Mouse (Mus musculus): ENCODE measurements at regions not wholly inside any gene's neighbourhood (a gene's known extent, or its start where the extent isn't known, plus 50 kb on each side); places are given as distances from the start of the nearest gene placed in this dataset.

DNA sequence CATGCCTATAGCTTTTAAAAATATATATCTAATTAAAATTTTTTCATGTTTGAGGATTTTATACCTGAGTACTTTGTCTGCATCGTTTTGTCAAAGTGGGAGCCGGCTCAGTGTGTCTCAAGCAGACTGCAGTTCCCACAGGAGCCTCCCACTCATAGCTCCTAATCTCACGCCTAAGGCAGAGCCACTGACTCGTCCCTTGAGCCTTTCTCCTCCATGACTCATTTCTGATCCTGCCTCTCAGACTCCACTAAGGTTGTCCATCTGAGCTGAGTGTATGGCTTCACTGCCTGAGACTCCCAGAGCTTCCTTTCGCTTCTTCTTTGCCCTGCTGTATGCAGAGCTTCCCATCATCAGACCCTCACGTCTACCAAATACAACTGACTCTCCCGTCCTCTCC lies 98.8 kb downstream of the Efnb2 start:
- no peak for DNase-seq (ENCODE audit: low spot score in 2 of 2)

DNA sequence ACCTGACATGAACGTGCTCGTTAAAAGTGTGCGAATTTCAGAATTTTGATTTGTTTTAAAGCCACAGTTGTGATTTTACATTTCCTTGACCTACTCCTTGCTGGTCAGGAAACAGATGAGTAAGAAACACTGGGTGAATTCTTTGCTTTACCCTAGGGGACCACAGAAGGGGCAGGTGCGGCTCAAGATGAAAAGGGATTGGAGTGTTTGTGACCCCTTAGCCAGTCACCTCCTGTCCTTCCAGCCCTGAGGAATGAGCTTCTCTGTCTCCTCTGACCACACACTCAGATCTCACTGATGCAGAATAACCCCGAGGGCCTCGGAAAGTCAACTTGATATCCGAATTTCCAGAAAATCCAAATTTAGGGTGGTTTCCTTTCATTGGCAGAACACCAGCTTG lies 103.0 kb downstream of the Efnb2 start:
- no peak for DNase-seq (ENCODE audit: low spot score in 2 of 2)

DNA sequence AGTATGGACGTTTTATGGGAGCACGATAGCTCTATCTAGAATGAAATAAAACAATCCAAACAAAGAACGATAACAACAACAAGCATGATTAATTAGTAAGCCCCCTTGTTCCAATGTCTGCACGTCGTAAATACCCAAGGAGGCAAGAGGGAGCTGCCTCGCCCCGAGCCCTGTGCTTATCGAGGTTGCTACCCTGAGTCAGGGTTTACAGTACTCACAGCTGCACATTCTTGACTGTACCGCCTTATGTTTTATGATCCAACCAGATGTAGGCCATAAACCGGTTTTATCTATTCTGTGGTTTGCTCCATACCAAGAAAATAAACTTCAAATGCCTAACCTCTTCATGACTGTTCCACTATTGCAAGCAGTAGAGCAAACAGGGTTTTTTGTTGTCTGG lies 104.9 kb downstream of the Efnb2 start:
- no peak for DNase-seq (ENCODE audit: low spot score in 2 of 2)

DNA sequence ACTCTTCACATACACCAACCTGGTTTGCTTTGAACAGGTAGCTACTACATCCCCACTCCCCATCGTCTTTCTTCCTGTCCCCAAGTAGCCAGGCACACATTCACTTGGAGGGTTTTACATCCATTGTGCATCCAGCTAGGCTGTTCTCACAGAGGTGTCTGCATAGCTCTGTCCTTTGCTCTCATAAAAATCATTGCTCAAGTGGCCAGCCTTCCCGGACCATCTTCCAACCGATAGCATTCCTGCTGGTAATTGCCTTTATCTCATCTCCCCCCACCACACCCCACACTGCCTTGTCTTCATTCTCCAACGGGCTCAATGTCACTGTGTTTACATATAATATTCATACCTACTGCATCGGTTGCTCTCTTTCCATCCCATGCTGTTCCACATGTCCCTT lies 106.4 kb downstream of the Efnb2 start:
- no peak for DNase-seq (ENCODE audit: low spot score in 2 of 2)

DNA sequence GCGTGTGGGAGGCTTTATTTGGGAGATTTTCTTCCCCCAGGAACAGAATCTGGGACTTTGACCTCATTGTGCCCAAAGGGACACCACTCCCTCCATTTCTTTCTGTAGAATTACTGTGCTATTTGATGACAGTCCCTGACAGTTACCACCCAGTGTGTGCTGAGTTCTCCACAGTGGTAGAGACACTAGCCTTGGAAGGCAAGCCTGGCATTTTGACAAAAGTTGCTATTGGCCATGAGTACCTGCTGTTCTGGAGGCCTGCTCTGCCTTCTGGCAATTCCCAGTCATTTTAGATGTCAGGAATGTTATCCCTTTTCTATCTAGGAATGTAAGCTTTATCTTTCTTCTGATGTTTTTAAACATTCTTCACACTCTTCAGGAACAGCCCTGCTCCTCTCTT lies 108.3 kb downstream of the Efnb2 start:
- DNase-seq (ENCODE audit: low spot score in 2 of 2) = no peak

- DNase-seq (ENCODE audit: low spot score in 2 of 2) = no peak
Observed at GRCm38 (mm10) chr8:8536626-8537025, 124.4 kb downstream of the Efnb2 start.

- DNase-seq (ENCODE audit: low spot score in 2 of 2) = no peak
Observed at GRCm38 (mm10) chr8:8534787-8535186, 126.3 kb downstream of the Efnb2 start.

GRCm38 (mm10) chr8:8532907-8533306 lies 128.1 kb downstream of the Efnb2 start:
- no peak for DNase-seq (ENCODE audit: low spot score in 2 of 2)

DNA sequence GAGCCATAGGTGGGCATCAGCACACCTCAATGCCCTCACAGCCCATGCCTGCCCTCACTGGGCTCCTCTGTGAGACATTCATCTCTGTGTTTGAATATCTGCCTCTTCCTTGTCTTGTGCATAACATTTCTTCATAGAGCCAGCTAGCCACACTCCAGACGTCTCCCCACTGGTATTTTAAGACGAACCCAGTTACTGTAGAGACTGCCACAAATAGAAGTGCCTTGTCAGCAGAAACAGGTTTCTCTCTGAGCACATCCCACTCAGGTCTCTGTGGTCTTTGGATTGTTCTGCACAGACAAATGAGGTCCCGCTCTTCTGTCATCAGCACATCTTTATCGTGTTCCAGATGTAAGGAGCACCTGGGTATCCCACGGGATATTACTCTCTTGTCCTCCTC lies 130.5 kb downstream of the Efnb2 start:
- DNase-seq (ENCODE audit: low spot score in 2 of 2) = no peak

DNA sequence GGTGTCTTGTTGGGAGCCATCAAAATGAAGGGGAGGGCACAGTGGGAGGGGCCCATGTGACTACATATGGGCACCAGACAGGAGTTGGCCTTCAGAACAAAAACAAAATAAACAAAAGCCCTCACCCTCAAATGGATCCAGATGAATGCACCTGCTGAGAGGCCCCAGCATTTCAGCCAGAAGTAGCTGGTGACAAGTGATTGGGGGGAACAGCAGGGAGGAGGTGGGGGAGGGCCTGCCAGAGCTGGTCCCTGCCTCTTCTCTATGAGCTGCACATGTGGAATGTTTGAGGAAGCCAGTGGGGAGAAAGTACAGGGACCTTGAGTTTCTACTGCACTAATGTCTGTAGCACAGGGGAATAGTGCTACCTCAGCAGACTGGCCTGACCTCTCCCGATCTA lies 139.5 kb downstream of the Efnb2 start:
- DNase-seq (ENCODE audit: low spot score in 2 of 2) = no peak

GRCm38 (mm10) chr8:8519772-8520191 lies 141.3 kb downstream of the Efnb2 start:
- peak in 1 of 2 experiments; percentile 40 for DNase-seq (ENCODE audit: low spot score in 2 of 2)

- no peak for DNase-seq (ENCODE audit: low spot score in 2 of 2)
Observed at GRCm38 (mm10) chr8:8517599-8517998, 143.4 kb downstream of the Efnb2 start.

- no peak for DNase-seq (ENCODE audit: low spot score in 2 of 2)
Observed at GRCm38 (mm10) chr8:8516272-8516671, 144.8 kb downstream of the Efnb2 start.

- DNase-seq (ENCODE audit: low spot score in 2 of 2) = no peak
Observed at GRCm38 (mm10) chr8:8499921-8500320, 161.1 kb downstream of the Efnb2 start.

DNA sequence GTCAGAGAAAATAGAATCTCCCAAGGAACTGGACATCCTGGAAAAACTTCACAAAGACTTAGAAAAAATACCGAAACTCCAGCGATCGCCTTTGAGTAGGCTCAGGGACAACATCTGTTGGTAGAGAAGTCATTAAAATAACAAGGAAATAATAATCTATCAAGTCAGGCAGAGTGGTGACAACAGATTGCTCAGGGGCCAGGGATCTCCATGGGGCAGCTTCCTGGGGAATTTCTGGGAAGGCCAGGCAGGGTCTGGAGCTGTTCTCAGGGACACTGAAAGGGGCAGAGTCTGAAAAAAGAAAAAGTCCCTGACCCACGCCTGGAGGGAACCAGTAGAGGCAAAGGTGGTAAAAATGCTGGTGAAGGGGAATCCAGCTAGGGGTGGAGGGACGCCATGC lies 162.3 kb downstream of the Efnb2 start:
- DNase-seq (ENCODE audit: low spot score in 2 of 2) = no peak

- no peak for DNase-seq (ENCODE audit: low spot score in 2 of 2)
Observed at GRCm38 (mm10) chr8:8495472-8495871, 165.6 kb downstream of the Efnb2 start.

GRCm38 (mm10) chr8:8494281-8494680 lies 166.8 kb downstream of the Efnb2 start:
- no peak for DNase-seq (ENCODE audit: low spot score in 2 of 2)

DNA sequence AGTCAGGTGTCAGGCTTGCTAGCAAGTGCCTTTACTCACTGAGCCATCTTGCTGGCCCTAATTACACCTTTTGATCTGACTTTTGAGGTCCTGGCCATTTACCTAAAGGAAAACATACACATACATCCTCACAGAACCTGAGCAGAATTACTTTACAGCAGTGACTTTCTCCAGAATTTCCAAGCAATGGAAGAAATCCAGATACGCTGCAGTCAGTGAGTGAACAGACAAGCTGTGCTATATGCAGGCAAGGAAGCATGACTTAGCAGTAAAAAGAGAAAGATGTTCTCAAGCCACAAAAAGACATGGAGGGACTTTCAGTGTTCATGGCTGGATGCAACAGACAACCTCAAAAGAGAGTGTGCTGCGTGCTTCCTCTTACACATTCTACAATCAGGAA lies 169.1 kb downstream of the Efnb2 start:
- DNase-seq (ENCODE audit: low spot score in 2 of 2) = no peak

DNA sequence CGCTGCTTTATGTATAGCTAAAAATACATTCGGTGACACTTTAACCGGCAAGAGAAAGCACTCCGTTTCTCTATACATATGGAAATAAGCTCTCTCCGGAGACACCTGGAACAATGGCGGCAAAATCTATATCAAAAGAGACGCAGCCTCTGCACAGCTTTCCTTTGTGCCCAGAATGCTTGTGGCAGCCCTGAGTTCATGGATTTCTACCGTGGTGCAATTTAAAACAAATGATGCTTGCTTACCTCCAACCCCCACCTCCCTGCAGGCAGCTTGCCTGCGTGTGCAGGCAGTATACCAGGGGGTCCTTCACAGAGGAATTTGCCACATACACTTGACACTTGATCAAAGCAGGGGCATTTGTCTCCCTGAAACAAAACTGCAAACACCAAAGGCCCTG lies 171.3 kb downstream of the Efnb2 start:
- no peak for DNase-seq (ENCODE audit: low spot score in 2 of 2)

- peak in 1 of 2 experiments; percentile 7 for DNase-seq (ENCODE audit: low spot score in 2 of 2)
Observed at GRCm38 (mm10) chr8:8488695-8489571, 172.1 kb downstream of the Efnb2 start.

- DNase-seq (ENCODE audit: low spot score in 2 of 2) = no peak
Observed at GRCm38 (mm10) chr8:8488191-8488694, 172.8 kb downstream of the Efnb2 start.

- no peak for DNase-seq (ENCODE audit: low spot score in 2 of 2)
Observed at GRCm38 (mm10) chr8:8487706-8488105, 173.3 kb downstream of the Efnb2 start.

GRCm38 (mm10) chr8:8486866-8487265 lies 174.2 kb downstream of the Efnb2 start:
- no peak for DNase-seq (ENCODE audit: low spot score in 2 of 2)

- no peak for DNase-seq (ENCODE audit: low spot score in 2 of 2)
Observed at GRCm38 (mm10) chr8:8485252-8485651, 175.8 kb downstream of the Efnb2 start.

Measured in frontal cortex, postnatal 25 days (tissue).